Mouse (Mus musculus): ENCODE data around the gene 4930404H24Rik. TPM values are rescaled to one million over a fixed set of nuclear protein-coding genes. Genes with fewer than 3 reads are reported as not detected.

4930404H24Rik gene
- polyA plus RNA-seq (2016; fragmentation: Nextera tagmentation; extraction: Ambion mirVana) = not detected in 2 replicates

DNA sequence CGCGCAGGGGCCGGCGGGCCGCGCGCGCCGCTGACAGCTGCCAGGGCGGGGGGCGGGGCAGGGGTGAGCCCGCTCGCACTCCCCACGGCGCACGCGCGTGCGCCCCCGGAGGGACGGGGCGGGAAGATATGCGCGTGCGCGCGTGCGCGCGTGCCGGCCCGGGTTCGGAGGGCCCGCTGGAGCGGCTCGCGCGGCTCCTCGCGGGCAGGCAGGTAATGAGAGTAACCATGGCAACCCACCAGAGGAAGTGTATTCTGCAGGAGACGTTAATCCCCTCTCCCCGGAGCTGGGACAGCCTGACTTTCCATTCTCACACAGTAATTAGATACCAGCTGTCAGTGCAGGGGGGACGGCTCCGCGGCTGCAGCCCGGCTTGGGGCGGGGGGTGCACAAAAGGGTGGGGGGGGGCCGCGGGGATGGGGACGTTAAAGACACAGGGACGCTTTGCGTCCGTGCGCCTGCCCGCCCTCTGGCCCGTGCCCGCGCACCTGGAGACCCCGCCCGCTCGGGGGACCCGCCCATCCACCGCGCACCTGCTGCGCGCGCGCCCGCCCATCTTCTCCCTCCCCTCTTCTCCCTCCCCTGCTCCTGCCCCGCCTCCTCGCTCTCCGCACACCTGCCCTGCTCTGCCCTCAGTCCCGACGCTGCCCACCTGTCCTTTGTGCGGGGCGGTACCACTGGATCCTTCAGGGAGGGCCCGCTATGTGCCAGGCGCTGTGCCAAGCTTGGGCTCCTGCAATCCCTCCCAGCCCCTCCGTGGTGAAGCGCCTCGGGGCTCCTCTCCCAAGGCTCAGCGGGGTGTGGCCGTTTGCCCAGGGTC lies at the start of gene 4930404H24Rik:
TSS of gene 4930404H24Rik (plus strand) at position 218 of the 820 bp plus-strand sequence.
- ATAC-seq = peak; percentile 41
- Histone ChIP-seq H3K9ac (peak within 1 kb of the TSS; percentile 95), H3K4me3 (peak within 1 kb of the TSS; percentile 75), H3K36me3 (no peaks in the 10 kb centered on the region), H3K9me3 (replicated peaks) (no peaks in the 10 kb centered on the region), H3K4me1 (peaks cover 91% of the 10 kb centered on the region), H3K4me2 (peak within 1 kb of the TSS; percentile 98), H3K27ac (peak within 1 kb of the TSS; percentile 100), H3K27me3 (replicated peaks) (no peaks in the 10 kb centered on the region)
- WGBS (ENCODE audit: insufficient replicate concordance) = 2% methylated on average over 70 of the region's 83 CpGs

DNA sequence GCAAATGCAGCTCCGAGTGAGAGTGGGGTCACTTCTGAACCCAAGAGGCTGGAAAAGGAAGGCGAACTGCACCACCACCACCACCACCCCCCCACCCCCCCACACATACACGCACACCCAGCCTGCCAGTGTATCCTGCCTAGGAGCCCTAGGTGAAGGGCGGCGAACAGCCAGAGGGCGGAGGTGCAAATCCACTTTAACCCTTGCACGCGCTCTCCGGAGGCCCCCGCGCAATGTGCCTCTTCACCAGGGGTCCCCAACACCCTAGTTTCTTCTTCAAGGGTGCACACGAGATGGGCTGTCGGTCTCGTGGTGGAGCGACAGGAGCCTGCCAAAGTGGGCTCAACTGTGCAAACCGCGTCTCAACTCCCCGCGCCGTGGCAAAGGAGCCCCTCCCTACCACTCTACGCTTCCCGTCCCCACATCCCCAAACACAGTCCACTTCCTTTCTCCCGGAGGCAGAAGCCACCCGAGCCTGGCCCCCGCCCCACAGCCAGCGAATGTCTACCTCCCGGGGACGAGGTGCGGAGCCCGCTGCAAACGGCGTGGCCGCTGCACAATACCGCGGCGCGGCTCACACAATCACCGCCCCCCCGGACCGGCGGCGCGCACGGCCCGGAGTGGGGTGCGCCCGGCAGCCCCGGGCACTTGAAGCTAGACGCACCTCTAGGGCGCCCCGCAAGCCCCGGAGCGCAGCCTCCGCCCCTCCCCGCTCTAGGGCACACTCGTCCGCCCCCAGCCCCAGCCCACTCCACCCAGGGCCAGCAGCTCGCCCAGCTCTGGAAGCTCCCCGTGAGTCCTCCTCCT lies 49.0 kb upstream of the 4930404H24Rik start:
- Histone ChIP-seq H3K9me3 (replicated peaks) (no peaks in the 10 kb centered on the region), H3K4me2 (peak overlapping the region; percentile 99), H3K4me3 (peak overlapping the region; percentile 77), H3K36me3 (no peaks in the 10 kb centered on the region; the same call in 1 of the 2 replicates), H3K27ac (peak overlapping the region; percentile 81), H3K9ac (peak overlapping the region; percentile 79), H3K27me3 (replicated peaks) (peaks cover 25% of the 10 kb centered on the region), H3K4me1 (peaks cover 81% of the 10 kb centered on the region)
- 2% methylated on average over 58 of the region's 59 CpGs for WGBS (ENCODE audit: insufficient replicate concordance)
- ATAC-seq = peak; percentile 40

DNA sequence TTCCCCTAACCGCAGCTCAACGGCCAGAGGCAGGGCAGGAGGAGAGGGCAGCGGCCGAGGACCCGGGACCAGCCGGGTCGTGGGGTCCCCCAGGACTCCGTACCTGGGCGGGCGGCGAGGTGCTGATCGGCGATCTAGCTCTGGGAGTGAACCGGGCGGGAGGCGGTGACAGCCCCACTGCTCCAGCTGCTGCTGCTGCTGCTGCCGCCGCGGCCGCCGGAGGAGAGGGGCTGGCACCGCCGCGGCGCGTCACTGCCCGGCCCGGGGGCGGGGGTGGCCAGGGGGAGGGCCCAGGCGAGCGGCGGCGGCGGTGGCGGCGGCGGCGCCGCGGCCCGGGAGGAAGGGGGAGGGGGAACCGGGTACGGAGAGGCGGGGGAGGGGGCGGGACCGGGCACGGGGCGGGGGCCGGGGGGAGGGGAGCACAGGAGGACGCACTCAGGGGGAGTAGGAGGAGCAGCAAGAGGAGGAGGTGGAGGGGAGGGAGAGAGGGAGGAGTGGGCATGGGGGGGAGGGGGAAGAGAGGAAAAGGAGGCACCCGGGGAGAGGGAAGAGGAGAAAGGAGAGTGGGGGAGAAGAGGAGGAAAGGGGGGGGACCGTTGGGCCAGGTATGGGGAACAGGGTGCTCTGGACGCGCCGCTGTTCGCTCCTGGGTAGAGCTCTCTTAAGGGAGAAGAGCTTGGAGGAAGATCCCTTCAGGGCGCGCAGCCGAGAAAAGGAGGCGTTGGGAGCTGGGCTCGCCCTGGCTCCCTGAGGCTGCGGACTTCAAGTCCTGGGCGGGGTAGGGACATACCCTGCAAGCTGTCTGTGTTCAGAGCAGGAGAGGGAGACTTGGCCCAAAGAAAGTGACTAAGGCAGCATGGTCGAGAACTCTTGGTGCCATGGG lies 48.1 kb upstream of the 4930404H24Rik start:
- H3K4me3 ChIP-seq = peak overlapping the region; percentile 77
- H3K4me2 ChIP-seq = peak overlapping the region; percentile 99
- H3K4me1 ChIP-seq = peaks cover 74% of the 10 kb centered on the region
- H3K9me3 ChIP-seq (replicated peaks) = no peaks in the 10 kb centered on the region
- WGBS (ENCODE audit: insufficient replicate concordance) = 0% methylated on average over 42 of the region's 64 CpGs
- H3K27ac ChIP-seq = peak overlapping the region; percentile 81
- ATAC-seq = peak; percentile 73
- H3K36me3 ChIP-seq = no peaks in the 10 kb centered on the region; the same call in 1 of the 2 replicates
- peak overlapping the region; percentile 79 for H3K9ac ChIP-seq
- peaks cover 25% of the 10 kb centered on the region for H3K27me3 ChIP-seq (replicated peaks)

DNA sequence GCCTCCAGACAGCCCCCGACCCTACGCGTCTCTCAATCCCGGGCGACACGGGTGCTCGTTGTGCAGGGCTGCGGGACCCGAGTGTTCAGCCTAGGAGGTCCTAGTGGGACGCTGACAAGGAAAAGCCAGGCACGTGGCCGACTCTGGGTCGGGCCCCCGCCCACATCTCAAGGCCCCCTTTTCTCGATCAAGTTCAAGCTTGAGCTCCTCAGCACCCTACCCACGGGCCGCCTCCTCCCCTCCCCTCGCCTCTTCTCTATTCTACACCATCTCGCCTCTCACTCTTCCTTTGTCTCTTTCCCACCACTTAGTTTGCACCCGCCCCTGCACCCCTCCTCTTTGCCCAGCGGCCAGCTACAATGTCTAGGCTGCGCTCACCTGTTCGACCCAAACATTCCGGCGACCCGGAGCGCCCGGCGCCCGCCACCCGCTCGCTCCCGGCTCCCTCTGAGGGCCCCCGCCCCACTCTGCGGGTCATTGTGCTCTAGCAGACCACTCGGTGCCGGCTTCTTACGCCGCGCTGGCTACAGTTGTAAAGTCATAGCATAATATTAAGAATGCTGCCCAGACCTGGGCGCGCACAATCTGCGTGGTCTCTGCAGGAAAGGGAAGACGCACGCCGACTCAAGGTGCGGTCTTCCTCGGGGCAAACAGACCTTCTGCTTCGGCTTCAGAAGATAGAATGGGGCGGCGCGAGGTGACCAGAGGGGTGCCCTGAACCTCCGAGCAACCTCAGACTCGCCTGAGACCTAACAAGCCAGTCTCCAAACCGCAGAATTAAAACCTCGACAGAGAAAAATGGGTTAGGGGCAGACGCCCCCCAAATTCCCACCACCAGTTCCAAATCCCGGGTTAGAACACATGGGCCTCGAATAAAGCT lies 47.2 kb upstream of the 4930404H24Rik start:
- Histone ChIP-seq H3K4me2 (peak overlapping the region; percentile 99), H3K4me3 (peak overlapping the region; percentile 77), H3K27me3 (replicated peaks) (peaks cover 25% of the 10 kb centered on the region), H3K4me1 (peaks cover 69% of the 10 kb centered on the region), H3K27ac (peak overlapping the region; percentile 81), H3K36me3 (no peaks in the 10 kb centered on the region; the same call in 1 of the 2 replicates), H3K9ac (peak overlapping the region; percentile 79), H3K9me3 (replicated peaks) (no peaks in the 10 kb centered on the region)
- ATAC-seq = peak; percentile 48
- WGBS (ENCODE audit: insufficient replicate concordance) = under 1% methylated on average over 59 of the region's 59 CpGs

DNA sequence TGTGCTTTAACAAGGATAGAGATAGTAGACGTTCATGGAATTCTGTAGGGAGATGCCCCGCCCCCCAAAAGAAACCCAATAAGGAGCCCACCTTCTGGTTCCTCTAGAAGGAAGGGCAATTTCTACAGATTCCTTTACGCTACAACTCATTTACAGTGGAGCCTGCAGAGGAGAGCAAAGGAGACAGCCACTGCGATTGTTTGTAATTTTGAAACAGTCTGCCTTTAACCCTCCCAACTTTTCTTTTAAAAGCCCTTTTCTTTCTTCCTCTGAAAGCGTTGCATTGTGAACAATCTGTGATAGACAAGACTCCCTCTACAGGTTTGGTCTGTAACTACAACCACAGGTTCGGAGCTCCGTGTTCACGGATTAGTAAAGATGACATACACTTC lies 46.6 kb upstream of the 4930404H24Rik start:
- WGBS (ENCODE audit: insufficient replicate concordance) = 3% methylated on average over 8 of the region's 8 CpGs
- Histone ChIP-seq H3K27me3 (replicated peaks) (peaks cover 25% of the 10 kb centered on the region), H3K9me3 (replicated peaks) (no peaks in the 10 kb centered on the region), H3K9ac (peak overlapping the region; percentile 79), H3K27ac (peak overlapping the region; percentile 81; the same call in 1 of the 2 replicates), H3K36me3 (no peaks in the 10 kb centered on the region; the same call in 1 of the 2 replicates), H3K4me2 (peak overlapping the region; percentile 99), H3K4me3 (peak overlapping the region; percentile 77), H3K4me1 (peaks cover 62% of the 10 kb centered on the region)
- ATAC-seq = no peak

DNA sequence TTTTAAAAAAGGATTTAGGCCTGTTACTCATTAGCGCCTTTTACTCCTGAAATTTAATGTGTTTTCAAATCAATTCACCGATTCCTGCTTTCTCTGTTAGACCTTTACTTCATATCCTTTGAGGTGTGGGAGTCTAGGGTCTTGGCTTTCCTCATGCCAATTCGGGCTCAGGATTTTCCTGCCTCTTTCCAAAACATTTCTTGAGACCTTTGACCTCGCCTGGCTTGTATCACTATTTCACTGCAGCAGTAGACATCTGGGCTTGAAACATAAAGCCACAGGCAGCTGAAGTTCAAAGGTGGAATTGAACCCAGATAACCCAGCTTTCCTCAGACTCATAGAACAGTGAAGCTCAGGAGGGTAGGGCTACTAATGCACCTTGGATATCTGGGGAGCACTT lies 46.1 kb upstream of the 4930404H24Rik start:
- Histone ChIP-seq H3K4me1 (peaks cover 58% of the 10 kb centered on the region), H3K27ac (no peak overlapping the region), H3K27me3 (replicated peaks) (peaks cover 25% of the 10 kb centered on the region), H3K9ac (no peak overlapping the region), H3K4me3 (no peak overlapping the region), H3K4me2 (peak overlapping the region; percentile 99), H3K36me3 (no peaks in the 10 kb centered on the region; the same call in 1 of the 2 replicates), H3K9me3 (replicated peaks) (no peaks in the 10 kb centered on the region)
- 24% methylated on average over 4 of the region's 4 CpGs for WGBS (ENCODE audit: insufficient replicate concordance)
- no peak for ATAC-seq

DNA sequence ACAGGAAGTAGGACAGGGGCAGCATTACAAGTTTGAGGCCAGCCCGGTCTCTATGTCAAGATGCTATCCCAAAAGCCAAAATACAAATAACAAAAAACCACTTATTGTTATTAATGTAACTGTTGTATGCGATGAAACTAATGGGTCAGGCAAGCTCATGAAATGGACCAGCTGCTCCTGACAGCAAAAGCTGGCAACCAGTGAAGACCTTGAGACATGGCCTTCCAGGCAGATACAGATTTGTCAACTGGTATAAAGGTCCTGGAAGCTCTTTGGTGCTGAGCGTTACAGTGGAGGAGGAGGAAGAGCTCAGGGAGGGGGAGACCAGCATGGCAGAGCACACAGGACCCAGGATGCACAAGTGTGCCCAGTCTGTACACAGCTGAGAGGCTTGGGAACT lies 44.9 kb upstream of the 4930404H24Rik start:
- ATAC-seq = no peak
- no peak overlapping the region for H3K4me3 ChIP-seq
- H3K9me3 ChIP-seq (replicated peaks) = no peaks in the 10 kb centered on the region
- H3K27me3 ChIP-seq (replicated peaks) = peaks cover 24% of the 10 kb centered on the region
- H3K4me2 ChIP-seq = no peak overlapping the region
- no peak overlapping the region for H3K9ac ChIP-seq
- H3K36me3 ChIP-seq = no peaks in the 10 kb centered on the region; the same call in 1 of the 2 replicates
- H3K4me1 ChIP-seq = peaks cover 53% of the 10 kb centered on the region
- no peak overlapping the region for H3K27ac ChIP-seq
- 87% methylated on average over 3 of the region's 3 CpGs for WGBS (ENCODE audit: insufficient replicate concordance)

DNA sequence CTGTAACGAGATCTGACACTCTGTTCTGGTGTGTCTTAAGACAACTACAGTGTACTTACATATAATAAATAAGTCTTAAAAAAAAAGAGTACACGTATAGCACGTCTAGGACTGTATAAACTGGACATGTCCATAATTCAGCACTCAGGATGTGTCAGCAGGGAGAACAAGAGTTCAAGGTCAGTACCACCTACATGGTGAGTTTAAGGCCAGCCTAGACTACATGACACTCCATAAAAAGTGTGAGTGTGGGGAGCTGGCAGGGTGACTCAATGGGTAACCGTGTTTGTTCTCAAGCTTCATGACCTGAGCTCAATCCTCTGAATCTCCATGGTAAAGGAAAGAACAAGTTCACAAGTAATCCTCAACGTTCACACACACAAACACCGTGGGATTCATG lies 44.1 kb upstream of the 4930404H24Rik start:
- Histone ChIP-seq H3K27ac (no peak overlapping the region), H3K36me3 (no peaks in the 10 kb centered on the region; the same call in 1 of the 2 replicates), H3K4me2 (no peak overlapping the region), H3K4me1 (peaks cover 53% of the 10 kb centered on the region), H3K27me3 (replicated peaks) (peaks cover 16% of the 10 kb centered on the region), H3K9ac (no peak overlapping the region), H3K9me3 (replicated peaks) (no peaks in the 10 kb centered on the region), H3K4me3 (no peak overlapping the region)
- no peak for ATAC-seq
- 80% methylated on average over 6 of the region's 6 CpGs for WGBS (ENCODE audit: insufficient replicate concordance)

DNA sequence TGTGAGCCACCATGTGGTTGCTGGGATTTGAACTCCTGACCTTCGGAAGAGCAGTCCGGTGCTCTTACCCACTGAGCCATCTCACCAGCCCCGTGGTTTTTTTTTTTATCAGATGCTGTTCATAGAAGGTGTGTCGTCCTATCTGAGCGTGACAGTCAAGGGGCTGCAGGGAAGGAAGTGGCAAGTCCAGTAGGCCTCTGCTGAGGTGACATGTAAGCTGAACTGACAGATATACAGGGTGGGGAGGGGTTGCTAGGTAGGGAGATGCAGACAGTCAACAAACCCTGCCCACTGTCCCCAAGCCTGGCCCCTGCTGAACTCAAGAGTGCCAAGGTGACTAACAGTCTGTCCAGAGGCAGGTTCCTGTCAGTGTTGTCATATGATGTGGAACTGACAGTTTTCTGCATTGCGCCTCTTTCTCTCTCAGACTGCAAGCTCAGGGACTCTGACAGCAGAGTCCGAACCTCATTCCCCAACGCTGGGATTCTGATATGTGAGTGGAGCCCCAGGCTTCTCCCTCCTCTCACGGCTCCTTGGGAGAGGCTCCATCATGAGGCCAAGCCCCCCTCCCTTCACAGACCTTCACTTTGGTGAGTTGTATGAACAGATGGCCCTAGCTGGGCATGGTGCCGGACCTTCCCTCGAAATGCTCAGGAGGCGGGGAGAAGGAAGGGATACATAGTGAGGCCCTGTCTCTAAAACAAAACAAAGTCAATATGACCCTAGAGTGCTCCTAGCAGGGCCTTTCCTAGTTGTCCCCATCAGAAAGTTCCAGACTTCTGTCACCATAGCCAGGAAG lies 38.4 kb upstream of the 4930404H24Rik start:
- H3K4me1 ChIP-seq = peaks cover 71% of the 10 kb centered on the region
- H3K27me3 ChIP-seq (replicated peaks) = no peaks in the 10 kb centered on the region
- ATAC-seq = peak; percentile 91
- H3K27ac ChIP-seq = peak overlapping the region; percentile 96
- H3K36me3 ChIP-seq = peaks cover 7% of the 10 kb centered on the region
- peak overlapping the region; percentile 51 for H3K9ac ChIP-seq
- no peaks in the 10 kb centered on the region for H3K9me3 ChIP-seq (replicated peaks)
- 0 out of 2 replicates have a peak overlapping the region, but pooled peaks have one; percentile 18 for H3K4me3 ChIP-seq
- WGBS (ENCODE audit: insufficient replicate concordance) = 38% methylated on average over 12 of the region's 12 CpGs
- peak overlapping the region; percentile 48 for H3K4me2 ChIP-seq
